Mouse (Mus musculus): ENCODE data around the gene Hrh1. TPM values are rescaled to one million over a fixed set of nuclear protein-coding genes. Genes with fewer than 3 reads are reported as not detected.
A peak's percentile ranks its signal among the peaks of the same experiment; 100 is the strongest.
"Not testable (repeated sequence)": the region's sequence is repeated elsewhere in the genome, so short reads cannot be mapped to it uniquely, and the experiment has no call there.

The Hrh1 gene
- total and polyA plus RNA-seq, 3 experiments: not detected

DNA sequence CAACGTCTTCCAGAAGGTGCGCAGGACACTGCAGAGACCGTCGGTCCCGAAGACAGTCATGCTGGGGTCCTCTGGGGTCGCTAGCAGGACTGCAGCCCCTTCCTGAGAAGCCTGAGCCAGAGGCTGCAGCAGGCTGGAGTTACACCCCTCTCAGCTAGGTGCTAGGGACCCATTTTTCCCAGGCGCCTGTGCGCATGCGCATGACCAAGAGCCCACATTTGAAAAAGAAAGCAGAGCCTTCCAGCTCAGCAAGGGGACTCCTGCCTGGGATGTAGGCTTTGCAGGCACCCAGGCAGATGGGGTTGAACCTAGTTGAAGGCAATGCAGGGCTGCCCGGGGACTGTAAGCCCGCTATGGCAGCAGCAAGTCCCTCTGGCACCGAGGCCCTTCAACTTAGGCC is 97.3 kb downstream of the Hrh1 start:
- in situ Hi-C loops (cut with MboI; ENCODE audit: low pct_ligation_motif_present, low pct_unique_long_range_greater_than_20kb, low sequenced_read_pairs); dilution Hi-C loops (cut with MboI; ENCODE audit: extremely low pct_ligation_motif_present, extremely low pct_unique_long_range_greater_than_20kb, low sequenced_read_pairs): not testable (repeated sequence)

DNA sequence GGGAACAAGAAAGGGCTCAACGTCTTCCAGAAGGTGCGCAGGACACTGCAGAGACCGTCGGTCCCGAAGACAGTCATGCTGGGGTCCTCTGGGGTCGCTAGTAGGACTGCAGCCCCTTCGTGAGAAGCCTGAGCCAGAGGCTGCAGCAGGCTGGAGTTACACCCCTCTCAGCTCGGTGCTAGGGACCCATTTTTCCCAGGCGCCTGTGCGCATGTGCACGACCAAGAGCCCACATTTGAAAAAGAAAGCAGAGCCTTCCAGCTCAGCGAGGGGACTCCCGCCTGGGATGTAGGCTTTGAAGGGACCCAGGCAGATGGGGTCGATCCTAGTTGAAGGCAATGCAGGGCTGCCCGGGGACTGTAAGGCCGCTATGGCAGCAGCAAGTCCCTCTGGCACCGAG is 116.3 kb downstream of the Hrh1 start:
- H3K9ac ChIP-seq (ENCODE audit: insufficient read depth, low read depth); H3K4me2 ChIP-seq (ENCODE audit: insufficient read depth, low read depth, poor library complexity, severe bottlenecking); H3K4me3 ChIP-seq (replicated peaks in 1 of 3; ENCODE audit: low read depth in 2 of 3, low read length in 2 of 3, poor library complexity in 1 of 3); in situ Hi-C loops (cut with MboI; ENCODE audit: low pct_ligation_motif_present, low pct_unique_long_range_greater_than_20kb, low sequenced_read_pairs); H3K36me3 ChIP-seq (replicated peaks in 1 of 2; ENCODE audit: control insufficient read depth in 1 of 2, insufficient read depth in 1 of 2, low read length in 1 of 2); H3K9me3 ChIP-seq (replicated peaks; ENCODE audit: low read length); dilution Hi-C loops (cut with MboI; ENCODE audit: extremely low pct_ligation_motif_present, extremely low pct_unique_long_range_greater_than_20kb, low sequenced_read_pairs); H3K79me2 ChIP-seq (replicated peaks; ENCODE audit: control insufficient read depth, extremely low read depth, insufficient read depth, poor library complexity, severe bottlenecking); H3K4me1 ChIP-seq (ENCODE audit: control insufficient read depth in 1 of 2, insufficient read depth in 2 of 2); H3K27me3 ChIP-seq (replicated peaks); H3K27ac ChIP-seq (ENCODE audit: insufficient read depth, low read depth); DNase-seq (ENCODE audit: extremely low read depth): not testable (repeated sequence)
- TF ChIP-seq NRF1 (IDR thresholded peaks at IDR 0.05; ENCODE audit: low read depth, low read length): peak; percentile 72

More for the DNA sequence above, 97.3 kb downstream of the Hrh1 start:
- not testable (repeated sequence) for DNase-seq (ENCODE audit: extremely low read depth); H3K27me3 ChIP-seq (replicated peaks); H3K27ac ChIP-seq (ENCODE audit: insufficient read depth, low read depth); H3K36me3 ChIP-seq (replicated peaks in 1 of 2; ENCODE audit: control insufficient read depth in 1 of 2, insufficient read depth in 1 of 2, low read length in 1 of 2); H3K9ac ChIP-seq (ENCODE audit: insufficient read depth, low read depth); H3K79me2 ChIP-seq (replicated peaks; ENCODE audit: control insufficient read depth, extremely low read depth, insufficient read depth, poor library complexity, severe bottlenecking); H3K4me3 ChIP-seq (replicated peaks in 1 of 3; ENCODE audit: low read depth in 2 of 3, low read length in 2 of 3, poor library complexity in 1 of 3); H3K4me1 ChIP-seq (ENCODE audit: control insufficient read depth in 1 of 2, insufficient read depth in 2 of 2); H3K9me3 ChIP-seq (replicated peaks; ENCODE audit: low read length)
- peak; percentile 77 for TF ChIP-seq NRF1 (IDR thresholded peaks at IDR 0.05; ENCODE audit: low read depth, low read length)
- H3K4me2 ChIP-seq (ENCODE audit: insufficient read depth, low read depth, poor library complexity, severe bottlenecking): peak overlapping the region; percentile 26

DNA sequence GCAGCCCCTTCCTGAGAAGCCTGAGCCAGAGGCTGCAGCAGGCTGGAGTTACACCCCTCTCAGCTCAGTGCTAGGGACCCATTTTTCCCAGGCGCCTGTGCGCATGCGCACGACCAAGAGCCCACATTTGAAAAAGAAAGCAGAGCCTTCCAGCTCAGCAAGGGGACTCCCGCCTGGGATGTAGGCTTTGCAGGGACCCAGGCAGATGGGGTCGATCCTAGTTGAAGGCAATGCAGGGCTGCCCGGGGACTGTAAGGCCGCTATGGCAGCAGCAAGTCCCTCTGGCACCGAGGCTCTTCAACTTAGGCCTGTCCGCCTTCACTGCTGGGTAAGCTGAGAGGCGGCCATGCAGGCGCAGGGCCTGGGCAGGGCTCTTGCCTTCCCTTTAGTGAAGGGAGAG is 131.0 kb downstream of the Hrh1 start:
- H3K9ac ChIP-seq (ENCODE audit: insufficient read depth, low read depth); H3K27me3 ChIP-seq (replicated peaks); H3K4me3 ChIP-seq (replicated peaks in 1 of 3; ENCODE audit: low read depth in 2 of 3, low read length in 2 of 3, poor library complexity in 1 of 3); H3K9me3 ChIP-seq (replicated peaks; ENCODE audit: low read length); H3K4me2 ChIP-seq (ENCODE audit: insufficient read depth, low read depth, poor library complexity, severe bottlenecking); H3K36me3 ChIP-seq (replicated peaks in 1 of 2; ENCODE audit: control insufficient read depth in 1 of 2, insufficient read depth in 1 of 2, low read length in 1 of 2); DNase-seq (ENCODE audit: extremely low read depth); in situ Hi-C loops (cut with MboI; ENCODE audit: low pct_ligation_motif_present, low pct_unique_long_range_greater_than_20kb, low sequenced_read_pairs); H3K79me2 ChIP-seq (replicated peaks; ENCODE audit: control insufficient read depth, extremely low read depth, insufficient read depth, poor library complexity, severe bottlenecking); H3K4me1 ChIP-seq (ENCODE audit: control insufficient read depth in 1 of 2, insufficient read depth in 2 of 2); dilution Hi-C loops (cut with MboI; ENCODE audit: extremely low pct_ligation_motif_present, extremely low pct_unique_long_range_greater_than_20kb, low sequenced_read_pairs); H3K27ac ChIP-seq (ENCODE audit: insufficient read depth, low read depth): not testable (repeated sequence)

Other genes starting within 250 kb of the Hrh1 start
- 0.04 TPM in 1 of 2 replicates, not detected in the other for gene Slc6a1, start 115.3 kb upstream of the Hrh1 start, total RNA-seq (2012; rRNA removed)
- gene Slc6a1, start 115.3 kb upstream of the Hrh1 start, total RNA-seq (2014; rRNA removed): not detected in 2 replicates
- not detected in 2 replicates for gene Slc6a1, start 115.3 kb upstream of the Hrh1 start, polyA plus RNA-seq (2012; ENCODE audit: insufficient read length, low read depth)
- 12.1 and 15.7 TPM in 2 replicates for gene Atg7, start 245.2 kb downstream of the Hrh1 start, total RNA-seq (2012; rRNA removed)
- gene Atg7, start 245.2 kb downstream of the Hrh1 start, total RNA-seq (2014; rRNA removed): 11.1 TPM in 2 replicates
- 11.7 and 14.8 TPM in 2 replicates for gene Atg7, start 245.2 kb downstream of the Hrh1 start, polyA plus RNA-seq (2012; ENCODE audit: insufficient read length, low read depth)